Mouse (Mus musculus) forebrain, embryonic 14.5 days (tissue): ENCODE results near the gene Ina. TPM values are rescaled to one million over a fixed set of nuclear protein-coding genes. Genes with fewer than 3 reads are reported as not detected.
A peak's percentile ranks its signal among the peaks of the same experiment; 100 is the strongest.

Experiments
- ATAC-seq: fragments of 200-750 bp; cut with Nextera tagmentation; 2 replicates; pipeline ENCODE4 v1.8.0; 2017; ENCODE audit warnings: mild to moderate bottlenecking, moderate library complexity
- DNase-seq: peaks from one replicate; pipeline ENCODE4 v3.0.0-alpha.2; 2015; ENCODE audit warnings: low spot score
- H3K27ac ChIP-seq: fragments of 300-500 bp; sonication (generic); 2 replicates; pipeline ENCODE4 v1.5.1; 2014; ENCODE audit warnings: low read depth, mild to moderate bottlenecking, control low read depth, low read length, moderate library complexity
- H3K27me3 ChIP-seq: fragments of 300-500 bp; sonication (generic); replicated peaks from 2 replicates; pipeline ENCODE4 v1.6.1; 2014; ENCODE audit warnings: low read length, control low read depth, mixed read lengths; ENCODE audit not compliant: control insufficient read depth, insufficient read depth
- H3K36me3 ChIP-seq: fragments of 300-500 bp; sonication (generic); 2 replicates; pipeline ENCODE4 v1.6.1; 2014; ENCODE audit warnings: low read length, control low read depth; ENCODE audit not compliant: control insufficient read depth, insufficient read depth
- H3K4me1 ChIP-seq: fragments of 300-500 bp; sonication (generic); 2 replicates; pipeline ENCODE4 v1.6.1; 2014; ENCODE audit warnings: antibody characterized with exemption, low read length, control low read depth; ENCODE audit not compliant: control insufficient read depth, insufficient read depth
- H3K4me2 ChIP-seq: fragments of 300-500 bp; sonication (generic); 2 replicates; pipeline ENCODE4 v1.6.1; 2014; ENCODE audit warnings: mild to moderate bottlenecking, control low read depth, low read length
- H3K4me3 ChIP-seq: fragments of 300-500 bp; sonication (generic); 2 replicates; pipeline ENCODE4 v1.5.1; 2014; ENCODE audit warnings: low read depth, low read length, control low read depth
- H3K9ac ChIP-seq: fragments of 300-500 bp; sonication (generic); 2 replicates; pipeline ENCODE4 v1.6.1; 2014; ENCODE audit warnings: mild to moderate bottlenecking, low read length, control low read depth, moderate library complexity
- H3K9me3 ChIP-seq: fragments of 300-500 bp; sonication (generic); replicated peaks from 2 replicates; pipeline ENCODE4 v1.6.1; 2016; ENCODE audit warnings: low read length, control low read depth, mixed read lengths; ENCODE audit not compliant: control insufficient read depth
- WGBS: fragments of 180-500 bp; shearing (Covaris S2); extraction: QIAGEN DNeasy Blood & Tissue Kit; methylation state at CpG from one replicate; pipeline ENCODE4 v1.1.7; 2014; 5-methylcytosine and 5-hydroxymethylcytosine counted together
- polyA plus RNA-seq: library from polyadenylated mRNA; unstranded; fragments of >200 nt; fragmentation: Nextera tagmentation; extraction: Ambion mirVana; gene quantifications from 2 replicates; pipeline ENCODE4 v1.2.1, GENCODE M21; 2014

The Ina gene
- 253 and 297 TPM in 2 replicates for polyA plus RNA-seq

- Histone ChIP-seq H3K27ac (peak within 1 kb of the TSS; percentile 96), H3K4me1 (0 out of 2 replicates have a peak, but pooled peaks cover 3% of the 10 kb centered on the region), H3K9me3 (no peaks in the 10 kb centered on the region), H3K4me3 (peak within 1 kb of the TSS; percentile 70), H3K9ac (peak within 1 kb of the TSS; percentile 85), H3K27me3 (peaks cover 23% of the 10 kb centered on the region), H3K36me3 (0 out of 2 replicates have a peak, but pooled peaks cover 2% of the 10 kb centered on the region), H3K4me2 (peak within 1 kb of the TSS; percentile 71)
- ATAC-seq (peak; percentile 87), DNase-seq (peak; percentile 93)
- under 1% methylated on average over 117 of the region's 124 CpGs for WGBS
Observed at GRCm38 (mm10) chr19:47014447-47015381, at the start of gene Ina, which contains the start of gene Nt5c2. Gene Ina, plus strand, starts transcription at chr19:47014698. Gene Nt5c2, minus strand, starts transcription at chr19:47015153.

- H3K36me3 ChIP-seq, result no peaks in the 10 kb centered on the region
- H3K9me3 ChIP-seq, result no peaks in the 10 kb centered on the region
- ATAC-seq (no peak), DNase-seq (no peak)
- H3K4me1 ChIP-seq, result peaks cover 4% of the 10 kb centered on the region
- no peak overlapping the region for H3K9ac ChIP-seq
- no peak overlapping the region for H3K4me3 ChIP-seq
- H3K27me3 ChIP-seq, result no peaks in the 10 kb centered on the region
- no peak overlapping the region for H3K27ac ChIP-seq
- no peak overlapping the region for H3K4me2 ChIP-seq
Observed at GRCm38 (mm10) chr19:46965496-46965895, 49.0 kb upstream of the Ina start.

GRCm38 (mm10) chr19:46966330-46966729, 48.2 kb upstream of the Ina start:
- Histone ChIP-seq H3K4me3 (no peak overlapping the region), H3K27ac (no peak overlapping the region), H3K9ac (no peak overlapping the region), H3K4me2 (no peak overlapping the region), H3K27me3 (no peaks in the 10 kb centered on the region), H3K9me3 (no peaks in the 10 kb centered on the region), H3K4me1 (peaks cover 6% of the 10 kb centered on the region), H3K36me3 (no peaks in the 10 kb centered on the region)
- ATAC-seq, result no peak
- DNase-seq, result no peak
- WGBS, result 95% methylated on average over 6 of the region's 6 CpGs

GRCm38 (mm10) chr19:46967861-46968260, 46.6 kb upstream of the Ina start:
- Histone ChIP-seq H3K4me1 (peaks cover 15% of the 10 kb centered on the region), H3K36me3 (no peaks in the 10 kb centered on the region), H3K4me2 (no peak overlapping the region), H3K9ac (no peak overlapping the region), H3K9me3 (no peaks in the 10 kb centered on the region), H3K4me3 (no peak overlapping the region), H3K27me3 (no peaks in the 10 kb centered on the region), H3K27ac (no peak overlapping the region)
- WGBS, result 31% methylated on average over 4 of the region's 4 CpGs
- no peak for ATAC-seq
- DNase-seq, result no peak

GRCm38 (mm10) chr19:46968833-46969232, 45.7 kb upstream of the Ina start:
- H3K27ac ChIP-seq, result no peak overlapping the region
- no peak overlapping the region for H3K9ac ChIP-seq
- peaks cover 15% of the 10 kb centered on the region for H3K4me1 ChIP-seq
- H3K4me2 ChIP-seq, result no peak overlapping the region
- no peaks in the 10 kb centered on the region for H3K36me3 ChIP-seq
- ATAC-seq (no peak), DNase-seq (no peak)
- H3K9me3 ChIP-seq, result no peaks in the 10 kb centered on the region
- 94% methylated on average over 5 of the region's 5 CpGs for WGBS
- H3K27me3 ChIP-seq, result no peaks in the 10 kb centered on the region
- no peak overlapping the region for H3K4me3 ChIP-seq

GRCm38 (mm10) chr19:46969286-46969985, 45.1 kb upstream of the Ina start:
- WGBS, result 63% methylated on average over 22 of the region's 22 CpGs
- Histone ChIP-seq H3K9me3 (no peaks in the 10 kb centered on the region), H3K4me1 (peaks cover 15% of the 10 kb centered on the region), H3K36me3 (no peaks in the 10 kb centered on the region), H3K4me3 (no peak overlapping the region), H3K27me3 (no peaks in the 10 kb centered on the region), H3K9ac (no peak overlapping the region), H3K4me2 (no peak overlapping the region), H3K27ac (no peak overlapping the region)
- DNase-seq, result no peak
- ATAC-seq, result no peak

- ATAC-seq, result no peak
- 69% methylated on average over 13 of the region's 13 CpGs for WGBS
Observed at GRCm38 (mm10) chr19:46970121-46970729, 44.3 kb upstream of the Ina start.

GRCm38 (mm10) chr19:46971051-46971689, 43.3 kb upstream of the Ina start:
- ATAC-seq, result peak; percentile 81
- peak; percentile 79 for DNase-seq
- Histone ChIP-seq H3K27me3 (no peaks in the 10 kb centered on the region), H3K4me3 (no peak overlapping the region), H3K36me3 (no peaks in the 10 kb centered on the region), H3K4me2 (0 out of 2 replicates have a peak overlapping the region, but pooled peaks have one; percentile 1), H3K9ac (peak overlapping the region; percentile 29), H3K4me1 (peaks cover 15% of the 10 kb centered on the region), H3K9me3 (no peaks in the 10 kb centered on the region), H3K27ac (peak overlapping the region; percentile 87)
- 23% methylated on average over 8 of the region's 8 CpGs for WGBS

More at GRCm38 (mm10) chr19:46970121-46970729, 44.3 kb upstream of the Ina start:
- DNase-seq, result no peak
- no peaks in the 10 kb centered on the region for H3K9me3 ChIP-seq
- H3K27ac ChIP-seq, result peak overlapping the region; percentile 23; the same call in 1 of the 2 replicates
- H3K4me3 ChIP-seq, result no peak overlapping the region
- H3K27me3 ChIP-seq, result no peaks in the 10 kb centered on the region
- H3K36me3 ChIP-seq, result no peaks in the 10 kb centered on the region
- H3K4me1 ChIP-seq, result peaks cover 15% of the 10 kb centered on the region
- no peak overlapping the region for H3K4me2 ChIP-seq
- no peak overlapping the region for H3K9ac ChIP-seq
